Mouse (Mus musculus) lung, embryonic 16.5 days (tissue): ENCODE results near the gene Gm13691. TPM values are rescaled to one million over a fixed set of nuclear protein-coding genes. Genes with fewer than 3 reads are reported as not detected.

Experiments used
- polyA plus RNA-seq: library from polyadenylated mRNA; unstranded; fragments of >200 nt; fragmentation: Nextera tagmentation; extraction: Ambion mirVana; gene quantifications from 2 replicates; pipeline ENCODE4 v1.2.1, GENCODE M21; 2015

The Gm13691 gene
- polyA plus RNA-seq, 1 experiment from 2014 or later: not detected

Other genes starting within 250 kb of the Gm13691 start
- gene Fam171b, start 177.9 kb upstream of the Gm13691 start, polyA plus RNA-seq: 1.9 and 2.1 TPM in 2 replicates
- gene Zswim2, start 49.3 kb upstream of the Gm13691 start, polyA plus RNA-seq: 0.34 and 0.39 TPM in 2 replicates
- not detected in 2 replicates for gene Gm13698, start 34.9 kb upstream of the Gm13691 start, polyA plus RNA-seq
- not detected in 2 replicates for gene Gm13693, start 29.1 kb upstream of the Gm13691 start, polyA plus RNA-seq
- not detected in 2 replicates for gene Gm13695, start 23.2 kb upstream of the Gm13691 start, polyA plus RNA-seq
- not detected in 2 replicates for gene Gm13696, start 17.4 kb upstream of the Gm13691 start, polyA plus RNA-seq
- gene Gm13694, start 11.6 kb upstream of the Gm13691 start, polyA plus RNA-seq: not detected in 2 replicates
- gene Gm13697, start 5.8 kb upstream of the Gm13691 start, polyA plus RNA-seq: not detected in 2 replicates